Mouse (Mus musculus): ENCODE measurements around the gene Cd72. TPM values are rescaled to one million over a fixed set of nuclear protein-coding genes. Genes with fewer than 3 reads are reported as not detected.

The Cd72 gene
- polyA plus RNA-seq, 1 experiment from 2014 or later = 2.6 TPM

DNA sequence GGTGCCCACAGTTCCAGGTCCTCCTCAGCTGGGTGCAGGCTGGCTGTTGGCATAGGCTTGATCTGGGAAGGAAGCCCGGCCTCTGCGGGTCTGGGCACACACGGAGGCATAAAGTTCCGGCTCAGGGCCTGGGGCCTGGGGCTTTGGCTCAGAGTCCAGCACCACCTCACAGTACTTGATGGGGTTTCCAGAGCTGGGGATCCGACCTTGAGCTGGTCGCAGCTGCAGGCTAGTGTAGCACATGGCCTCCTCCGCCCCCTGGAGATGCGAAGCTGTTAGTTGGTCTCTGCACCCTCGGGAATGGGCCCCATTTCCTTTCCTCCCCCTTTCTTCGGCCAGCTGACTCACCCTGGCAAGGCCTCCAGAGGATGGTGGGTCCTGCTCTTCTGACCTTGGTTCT lies 28.2 kb upstream of the Cd72 start:
- Histone ChIP-seq H3K9me3 (ENCODE audit: control insufficient read depth, low read length) (no peaks in the 10 kb centered on the region), H3K4me3 (ENCODE audit: low read depth, low read length) (no peak overlapping the region), H3K4me1 (replicated peaks; ENCODE audit: control insufficient read depth, insufficient read depth, low read length) (no peaks in the 10 kb centered on the region), H3K27ac (ENCODE audit: low read depth, low read length) (no peak overlapping the region), H3K9ac (ENCODE audit: low read length) (no peak overlapping the region), H3K4me2 (ENCODE audit: low read depth, low read length, severe bottlenecking) (no peak overlapping the region), H3K36me3 (ENCODE audit: control insufficient read depth, insufficient read depth, low read length) (no peaks in the 10 kb centered on the region), H3K27me3 (ENCODE audit: control insufficient read depth, insufficient read depth, low read length) (no peaks in the 10 kb centered on the region)
- ATAC-seq (replicated peaks; ENCODE audit: low FRiP score) = no peak
- WGBS = 75% methylated on average over 10 of the region's 10 CpGs
- no peak for DNase-seq (ENCODE audit: low spot score)

DNA sequence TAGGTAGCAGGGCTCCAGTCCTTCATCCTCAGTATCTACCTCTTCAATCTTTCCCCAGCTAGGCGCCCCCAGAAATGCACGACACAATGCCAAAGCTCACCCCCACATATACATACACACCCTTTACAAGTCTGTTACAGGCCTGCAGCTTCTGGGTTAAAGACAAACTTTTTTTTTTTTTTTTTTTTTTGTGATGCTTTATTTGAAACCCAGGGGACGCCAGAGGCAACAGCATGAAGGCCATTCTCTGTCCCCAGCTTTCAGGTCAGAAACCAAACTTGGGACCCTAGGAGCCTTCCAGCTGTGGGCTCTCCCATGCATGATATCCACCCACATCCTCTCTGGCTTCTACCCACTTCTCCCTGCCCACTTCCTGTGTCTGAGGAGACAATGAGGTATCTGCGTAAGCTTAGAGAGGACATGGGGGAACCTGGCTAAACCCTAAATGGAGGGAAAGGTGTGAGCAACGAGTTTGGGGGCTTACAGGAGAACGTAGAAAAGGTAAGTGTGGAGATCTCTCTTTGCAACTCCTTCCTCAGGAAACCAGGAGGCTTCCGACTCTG lies 27.5 kb upstream of the Cd72 start:
- DNase-seq (ENCODE audit: low spot score) (no peak), ATAC-seq (replicated peaks; ENCODE audit: low FRiP score) (no peak)
- Histone ChIP-seq H3K9me3 (ENCODE audit: control insufficient read depth, low read length) (no peaks in the 10 kb centered on the region), H3K27me3 (ENCODE audit: control insufficient read depth, insufficient read depth, low read length) (no peaks in the 10 kb centered on the region), H3K9ac (ENCODE audit: low read length) (no peak overlapping the region), H3K36me3 (ENCODE audit: control insufficient read depth, insufficient read depth, low read length) (no peaks in the 10 kb centered on the region), H3K4me2 (ENCODE audit: low read depth, low read length, severe bottlenecking) (no peak overlapping the region), H3K27ac (ENCODE audit: low read depth, low read length) (no peak overlapping the region), H3K4me1 (replicated peaks; ENCODE audit: control insufficient read depth, insufficient read depth, low read length) (no peaks in the 10 kb centered on the region), H3K4me3 (ENCODE audit: low read depth, low read length) (no peak overlapping the region)
- 78% methylated on average over 7 of the region's 7 CpGs for WGBS

GRCm38 (mm10) chr4:43480985-43481384 lies 26.6 kb upstream of the Cd72 start:
- Histone ChIP-seq H3K27me3 (ENCODE audit: control insufficient read depth, insufficient read depth, low read length) (no peaks in the 10 kb centered on the region), H3K4me1 (replicated peaks; ENCODE audit: control insufficient read depth, insufficient read depth, low read length) (no peaks in the 10 kb centered on the region), H3K27ac (ENCODE audit: low read depth, low read length) (no peak overlapping the region), H3K4me3 (ENCODE audit: low read depth, low read length) (no peak overlapping the region), H3K36me3 (ENCODE audit: control insufficient read depth, insufficient read depth, low read length) (no peaks in the 10 kb centered on the region), H3K9me3 (ENCODE audit: control insufficient read depth, low read length) (no peaks in the 10 kb centered on the region), H3K9ac (ENCODE audit: low read length) (no peak overlapping the region), H3K4me2 (ENCODE audit: low read depth, low read length, severe bottlenecking) (no peak overlapping the region)
- 90% methylated on average over 5 of the region's 5 CpGs for WGBS
- ATAC-seq (replicated peaks; ENCODE audit: low FRiP score) (no peak), DNase-seq (ENCODE audit: low spot score) (no peak)

DNA sequence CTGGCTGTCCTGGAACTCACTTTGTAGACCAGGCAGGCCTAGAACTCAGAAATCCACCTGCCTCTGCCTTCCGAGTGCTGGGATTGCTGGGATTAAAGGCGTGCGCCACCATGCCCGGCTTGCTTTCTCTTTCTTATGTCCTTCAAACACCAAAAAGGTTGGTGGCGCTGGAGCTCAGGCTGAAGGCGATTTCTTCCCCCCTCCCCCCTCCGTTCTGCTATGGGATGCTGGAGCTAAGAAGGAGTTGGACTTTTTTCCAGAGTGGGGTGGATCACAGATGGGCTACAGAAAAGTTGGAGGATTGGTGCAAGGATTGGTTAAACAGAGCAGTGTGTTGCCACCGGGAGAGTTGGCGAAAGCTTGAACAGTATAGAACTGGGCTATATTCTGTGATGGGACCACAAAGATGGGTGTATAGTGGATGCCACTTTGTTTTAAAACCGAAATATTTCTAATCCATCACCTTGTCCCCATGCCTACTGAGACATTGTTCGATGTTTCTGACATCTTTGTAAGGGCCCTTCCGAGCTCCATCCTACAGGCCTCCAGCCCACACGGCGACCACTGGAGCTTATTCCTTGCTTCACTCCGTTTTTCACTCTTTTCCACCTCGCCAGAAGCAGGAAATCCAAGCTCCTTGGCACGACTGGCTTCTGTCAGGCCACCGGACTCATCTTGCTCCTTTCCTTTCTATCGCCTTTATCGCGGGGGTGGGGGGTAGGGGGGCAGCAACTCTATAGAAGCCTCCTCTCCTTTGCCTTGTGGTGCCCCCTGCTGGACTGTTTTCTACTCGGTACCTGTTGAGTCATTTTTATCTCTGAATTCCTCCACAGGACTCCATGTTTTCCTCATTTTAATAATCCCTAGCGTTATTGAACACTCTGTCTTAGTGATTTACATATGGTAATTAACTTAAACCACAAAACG lies 24.7 kb upstream of the Cd72 start:
- 0 out of 2 replicates have a peak overlapping the region, but pooled peaks have one; percentile 8 for H3K4me2 ChIP-seq (ENCODE audit: low read depth, low read length, severe bottlenecking)
- peak; percentile 80 for DNase-seq (ENCODE audit: low spot score)
- H3K27me3 ChIP-seq (ENCODE audit: control insufficient read depth, insufficient read depth, low read length) = no peaks in the 10 kb centered on the region
- H3K9me3 ChIP-seq (ENCODE audit: control insufficient read depth, low read length) = no peaks in the 10 kb centered on the region
- no peaks in the 10 kb centered on the region for H3K36me3 ChIP-seq (ENCODE audit: control insufficient read depth, insufficient read depth, low read length)
- H3K4me1 ChIP-seq (replicated peaks; ENCODE audit: control insufficient read depth, insufficient read depth, low read length) = no peaks in the 10 kb centered on the region
- WGBS = 48% methylated on average over 24 of the region's 24 CpGs
- no peak overlapping the region for H3K27ac ChIP-seq (ENCODE audit: low read depth, low read length)
- H3K4me3 ChIP-seq (ENCODE audit: low read depth, low read length) = no peak overlapping the region
- ATAC-seq (replicated peaks; ENCODE audit: low FRiP score) = no peak
- H3K9ac ChIP-seq (ENCODE audit: low read length) = no peak overlapping the region

DNA sequence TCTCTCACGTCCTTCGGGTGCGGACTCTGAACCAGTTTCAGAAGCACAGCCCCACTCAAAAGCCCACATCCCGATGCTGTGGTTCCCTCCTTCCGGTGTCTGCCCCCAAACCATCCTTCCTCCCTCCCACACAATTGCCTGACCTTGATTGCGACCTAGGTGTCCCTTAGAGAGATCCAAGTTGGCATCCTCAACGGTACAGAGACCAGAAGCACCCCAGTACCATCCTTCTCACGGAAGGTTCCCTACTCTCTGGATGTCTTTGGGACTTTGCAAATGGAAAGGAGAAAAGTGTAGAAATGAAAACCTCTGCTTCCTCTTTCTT lies 24.1 kb upstream of the Cd72 start:
- H3K4me2 ChIP-seq (ENCODE audit: low read depth, low read length, severe bottlenecking) = peak overlapping the region; percentile 40
- H3K4me1 ChIP-seq (replicated peaks; ENCODE audit: control insufficient read depth, insufficient read depth, low read length) = no peaks in the 10 kb centered on the region
- no peak overlapping the region for H3K27ac ChIP-seq (ENCODE audit: low read depth, low read length)
- H3K36me3 ChIP-seq (ENCODE audit: control insufficient read depth, insufficient read depth, low read length) = no peaks in the 10 kb centered on the region
- WGBS = 56% methylated on average over 8 of the region's 8 CpGs
- H3K4me3 ChIP-seq (ENCODE audit: low read depth, low read length) = peak overlapping the region; percentile 15
- no peaks in the 10 kb centered on the region for H3K9me3 ChIP-seq (ENCODE audit: control insufficient read depth, low read length)
- no peak for DNase-seq (ENCODE audit: low spot score)
- no peak; the same call in 1 of the 2 replicates for ATAC-seq (replicated peaks; ENCODE audit: low FRiP score)
- peak overlapping the region; percentile 46; the same call in 1 of the 2 replicates for H3K9ac ChIP-seq (ENCODE audit: low read length)
- H3K27me3 ChIP-seq (ENCODE audit: control insufficient read depth, insufficient read depth, low read length) = no peaks in the 10 kb centered on the region

GRCm38 (mm10) chr4:43477857-43478533 lies 23.6 kb upstream of the Cd72 start:
- WGBS = 19% methylated on average over 11 of the region's 11 CpGs
- Histone ChIP-seq H3K9ac (ENCODE audit: low read length) (peak overlapping the region; percentile 46; the same call in 1 of the 2 replicates), H3K9me3 (ENCODE audit: control insufficient read depth, low read length) (no peaks in the 10 kb centered on the region), H3K36me3 (ENCODE audit: control insufficient read depth, insufficient read depth, low read length) (no peaks in the 10 kb centered on the region), H3K4me3 (ENCODE audit: low read depth, low read length) (peak overlapping the region; percentile 15), H3K4me2 (ENCODE audit: low read depth, low read length, severe bottlenecking) (peak overlapping the region; percentile 40), H3K27ac (ENCODE audit: low read depth, low read length) (no peak overlapping the region), H3K4me1 (replicated peaks; ENCODE audit: control insufficient read depth, insufficient read depth, low read length) (no peaks in the 10 kb centered on the region), H3K27me3 (ENCODE audit: control insufficient read depth, insufficient read depth, low read length) (no peaks in the 10 kb centered on the region)
- DNase-seq (ENCODE audit: low spot score) (peak; percentile 88), ATAC-seq (replicated peaks; ENCODE audit: low FRiP score) (peak; percentile 93)

DNA sequence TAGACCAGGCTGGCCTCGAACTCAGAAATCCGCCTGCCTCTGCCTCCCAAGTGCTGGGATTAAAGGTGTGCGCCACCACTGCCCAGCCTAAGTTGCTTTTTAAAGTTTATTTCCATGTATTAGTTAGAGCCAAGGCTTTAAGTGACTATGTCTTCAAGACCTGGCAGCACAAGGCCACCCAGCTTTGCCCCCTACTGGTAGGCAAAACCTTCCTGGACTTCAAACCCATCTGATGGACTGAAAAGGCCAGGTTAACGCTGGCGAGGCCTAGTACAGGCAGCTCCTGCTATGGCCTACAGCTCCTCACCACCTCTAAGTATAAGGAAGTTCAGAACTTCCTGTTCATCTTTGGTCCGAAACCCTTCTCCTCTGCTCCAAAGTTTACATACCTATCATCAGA lies 22.2 kb upstream of the Cd72 start:
- Histone ChIP-seq H3K4me3 (ENCODE audit: low read depth, low read length) (no peak overlapping the region), H3K9ac (ENCODE audit: low read length) (no peak overlapping the region), H3K9me3 (ENCODE audit: control insufficient read depth, low read length) (no peaks in the 10 kb centered on the region), H3K4me1 (replicated peaks; ENCODE audit: control insufficient read depth, insufficient read depth, low read length) (no peaks in the 10 kb centered on the region), H3K27ac (ENCODE audit: low read depth, low read length) (no peak overlapping the region), H3K4me2 (ENCODE audit: low read depth, low read length, severe bottlenecking) (no peak overlapping the region), H3K27me3 (ENCODE audit: control insufficient read depth, insufficient read depth, low read length) (no peaks in the 10 kb centered on the region), H3K36me3 (ENCODE audit: control insufficient read depth, insufficient read depth, low read length) (no peaks in the 10 kb centered on the region)
- no peak for DNase-seq (ENCODE audit: low spot score)
- no peak for ATAC-seq (replicated peaks; ENCODE audit: low FRiP score)
- WGBS = 89% methylated on average over 4 of the region's 6 CpGs

- H3K36me3 ChIP-seq (ENCODE audit: control insufficient read depth, insufficient read depth, low read length) = no peaks in the 10 kb centered on the region
- no peaks in the 10 kb centered on the region for H3K27me3 ChIP-seq (ENCODE audit: control insufficient read depth, insufficient read depth, low read length)
- no peaks in the 10 kb centered on the region for H3K4me1 ChIP-seq (replicated peaks; ENCODE audit: control insufficient read depth, insufficient read depth, low read length)
- H3K4me2 ChIP-seq (ENCODE audit: low read depth, low read length, severe bottlenecking) = no peak overlapping the region
- DNase-seq (ENCODE audit: low spot score) (no peak), ATAC-seq (replicated peaks; ENCODE audit: low FRiP score) (no peak)
- 72% methylated on average over 1 of the region's 1 CpGs for WGBS
- no peak overlapping the region for H3K27ac ChIP-seq (ENCODE audit: low read depth, low read length)
- no peak overlapping the region for H3K4me3 ChIP-seq (ENCODE audit: low read depth, low read length)
- no peak overlapping the region for H3K9ac ChIP-seq (ENCODE audit: low read length)
- H3K9me3 ChIP-seq (ENCODE audit: control insufficient read depth, low read length) = no peaks in the 10 kb centered on the region
Measured at GRCm38 (mm10) chr4:43473636-43474035, 19.2 kb upstream of the Cd72 start.

Measured in forebrain, embryonic 11.5 days (tissue).